Mouse (Mus musculus): Measurements from ENCODE around the gene Midn.

Gene Midn

GRCm38 (mm10) chr10:80117736-80118135 lies 30.3 kb upstream of the Midn start:
- no peak for TF ChIP-seq GATA4 (IDR thresholded peaks at IDR 0.05; ENCODE audit: insufficient replicate concordance, low read length)

DNA sequence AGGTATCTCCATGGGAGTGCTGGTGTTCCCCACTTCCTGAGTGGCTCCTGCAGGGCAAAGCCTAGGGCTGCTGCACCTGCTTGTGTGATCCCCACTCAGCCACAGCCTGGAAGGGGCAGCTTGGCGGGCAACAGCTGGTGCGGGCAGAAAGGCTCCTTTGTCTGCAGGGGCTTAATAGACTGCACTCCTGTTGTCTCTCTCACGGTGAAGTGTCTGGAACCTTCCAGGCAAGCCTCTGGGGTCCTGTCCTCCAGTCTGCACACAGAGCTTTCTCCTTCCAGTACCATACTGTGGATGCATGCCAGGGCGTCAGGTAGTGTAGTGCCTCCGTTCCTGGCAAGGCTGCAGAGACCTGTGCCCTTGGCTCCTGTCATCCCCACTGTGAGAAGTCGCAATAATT lies 29.5 kb upstream of the Midn start:
- no peak for TF ChIP-seq GATA4 (IDR thresholded peaks at IDR 0.05; ENCODE audit: insufficient replicate concordance, low read length)

GRCm38 (mm10) chr10:80120146-80120545 lies 27.9 kb upstream of the Midn start:
- no peak for TF ChIP-seq GATA4 (IDR thresholded peaks at IDR 0.05; ENCODE audit: insufficient replicate concordance, low read length)

GRCm38 (mm10) chr10:80121639-80122038 lies 26.4 kb upstream of the Midn start:
- TF ChIP-seq GATA4 (IDR thresholded peaks at IDR 0.05; ENCODE audit: insufficient replicate concordance, low read length), result no peak

GRCm38 (mm10) chr10:80123932-80124562 lies 24.0 kb upstream of the Midn start:
- no peak for TF ChIP-seq GATA4 (IDR thresholded peaks at IDR 0.05; ENCODE audit: insufficient replicate concordance, low read length)

DNA sequence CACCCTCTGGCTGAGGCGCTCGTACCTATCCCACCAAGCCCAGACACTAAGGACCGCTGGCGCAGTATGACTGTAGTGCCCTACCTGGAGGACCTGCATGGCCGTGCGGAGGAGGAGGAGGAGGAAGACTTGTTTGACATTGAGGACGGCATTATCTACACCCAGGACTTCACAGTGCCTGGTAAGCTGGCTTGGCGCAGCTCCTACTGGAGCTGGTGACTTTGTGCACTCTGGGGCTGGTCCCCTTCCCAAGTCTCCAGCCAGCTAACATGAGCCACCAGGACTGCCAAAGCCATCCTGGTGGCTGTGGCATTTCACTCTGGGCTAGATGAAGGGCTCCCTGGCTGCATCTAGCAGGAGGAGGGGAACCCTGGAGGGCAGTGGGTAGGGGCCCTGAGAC lies 20.2 kb upstream of the Midn start:
- no peak for TF ChIP-seq GATA4 (IDR thresholded peaks at IDR 0.05; ENCODE audit: insufficient replicate concordance, low read length)

DNA sequence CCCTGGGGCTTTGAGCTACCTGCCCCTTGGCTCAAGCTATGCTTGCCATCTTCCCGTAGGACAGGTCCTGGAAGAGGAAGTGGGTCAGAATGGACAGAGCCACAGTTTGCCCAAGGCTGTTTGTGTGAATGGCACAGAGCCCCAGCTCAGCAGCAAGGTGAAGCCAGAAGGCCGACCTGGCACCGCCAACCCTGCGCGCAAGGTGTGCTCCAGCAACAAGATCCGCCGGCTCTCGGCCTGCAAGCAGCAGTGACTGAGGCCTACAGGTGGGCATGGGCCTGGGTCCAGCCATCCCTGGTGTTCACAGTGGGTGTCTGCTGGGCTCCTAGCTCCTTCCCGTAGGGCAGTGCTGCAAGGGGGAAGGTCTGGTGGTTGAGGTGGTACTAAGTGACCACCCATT lies 18.2 kb upstream of the Midn start:
- no peak for TF ChIP-seq GATA4 (IDR thresholded peaks at IDR 0.05; ENCODE audit: insufficient replicate concordance, low read length)

DNA sequence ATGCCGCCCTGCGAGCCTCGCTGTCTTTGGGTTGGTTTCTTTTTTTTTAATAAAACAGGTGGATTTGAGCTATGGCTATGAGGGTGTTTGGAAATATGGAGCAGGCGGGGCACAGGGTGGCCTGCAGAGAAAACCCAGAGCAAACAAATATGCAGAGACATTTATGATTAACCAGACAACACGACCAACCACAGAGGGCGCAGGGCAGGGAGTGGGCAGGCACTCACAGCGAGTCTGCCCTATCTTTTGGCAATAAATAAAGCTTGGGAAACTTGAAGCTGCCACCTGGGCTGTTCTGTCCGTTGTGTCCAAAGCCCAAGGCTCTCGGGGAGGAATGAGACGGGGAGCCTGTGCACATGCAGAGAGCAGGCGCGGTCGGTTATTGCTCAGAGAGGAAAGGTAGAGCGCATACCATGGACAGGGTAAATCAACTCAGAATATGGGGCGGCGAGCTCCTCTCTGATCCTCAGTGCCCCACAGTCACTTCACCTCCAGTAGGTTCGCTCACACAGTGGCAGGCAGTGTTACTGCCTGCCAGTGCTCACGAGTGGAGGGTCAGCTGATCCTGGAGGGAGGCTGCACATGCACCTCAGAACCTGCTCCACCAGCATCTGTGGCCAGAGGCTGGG lies 17.6 kb upstream of the Midn start:
- TF ChIP-seq GATA4 (IDR thresholded peaks at IDR 0.05; ENCODE audit: insufficient replicate concordance, low read length), result peak; percentile 87; the same call in 1 of the 2 replicates

DNA sequence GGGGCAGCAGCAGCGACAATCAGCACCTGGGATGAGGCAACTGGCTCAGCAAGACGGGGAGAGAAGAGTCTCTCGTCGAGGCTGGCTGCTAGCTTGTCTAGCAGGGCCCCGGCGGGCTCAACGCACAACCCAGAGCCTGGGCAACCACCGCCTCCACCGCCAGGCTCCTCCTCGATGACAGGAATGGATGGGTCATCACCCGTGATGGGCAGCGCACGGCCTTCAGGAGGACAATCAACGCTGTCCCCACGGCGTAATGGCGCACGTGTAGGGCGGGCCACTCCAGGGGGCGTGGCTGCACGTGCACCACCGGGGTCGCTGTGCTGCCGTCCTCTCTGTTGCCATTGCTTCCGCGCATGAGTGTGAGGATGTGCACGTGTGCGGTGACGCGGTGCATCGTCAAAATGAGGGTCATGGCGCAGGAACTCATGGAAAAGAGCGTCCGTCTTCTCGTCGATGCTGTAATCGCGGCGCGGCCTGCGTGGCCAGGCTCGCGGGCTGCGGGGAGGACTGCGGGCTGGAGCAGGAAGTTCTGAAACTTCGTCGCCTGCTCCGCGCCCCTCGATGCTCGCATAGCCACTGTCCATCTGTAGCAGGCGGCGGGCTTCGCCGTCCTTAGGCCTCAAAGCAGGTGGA lies 16.6 kb upstream of the Midn start:
- no peak for TF ChIP-seq GATA4 (IDR thresholded peaks at IDR 0.05; ENCODE audit: insufficient replicate concordance, low read length)

- TF ChIP-seq GATA4 (IDR thresholded peaks at IDR 0.05; ENCODE audit: insufficient replicate concordance, low read length), result no peak
Measured at GRCm38 (mm10) chr10:80131952-80132350, 16.1 kb upstream of the Midn start.

DNA sequence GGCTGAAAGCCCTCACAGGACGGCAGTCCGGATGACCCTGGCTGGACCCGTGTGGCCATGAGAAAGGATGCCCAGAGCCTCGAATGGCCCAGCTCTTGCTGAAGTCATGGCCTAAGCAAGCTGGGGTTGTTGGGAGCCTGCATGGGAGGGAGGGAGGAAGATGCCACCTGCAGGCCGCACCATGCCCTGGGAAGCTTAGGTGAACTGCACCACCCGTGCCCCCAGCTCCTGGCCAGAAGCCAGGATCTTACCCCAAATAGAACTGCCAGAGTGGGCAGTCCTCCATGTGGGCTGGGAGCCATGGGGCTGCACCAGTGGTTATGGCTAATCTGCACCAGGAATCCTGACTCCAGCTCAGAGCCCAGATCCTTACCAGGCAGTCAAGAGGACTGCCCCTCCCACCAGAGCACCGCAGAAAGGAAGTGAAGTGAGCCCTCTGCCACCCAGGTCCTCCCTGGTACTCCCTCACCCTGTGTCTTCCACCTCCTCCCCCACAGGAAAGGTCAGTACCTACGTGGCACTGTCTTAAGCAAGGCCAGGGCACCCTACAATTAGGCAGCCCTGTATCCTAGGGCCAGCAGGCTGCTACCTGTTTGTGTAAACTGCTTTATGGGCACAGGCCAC lies 14.7 kb upstream of the Midn start:
- no peak for TF ChIP-seq GATA4 (IDR thresholded peaks at IDR 0.05; ENCODE audit: insufficient replicate concordance, low read length)

DNA sequence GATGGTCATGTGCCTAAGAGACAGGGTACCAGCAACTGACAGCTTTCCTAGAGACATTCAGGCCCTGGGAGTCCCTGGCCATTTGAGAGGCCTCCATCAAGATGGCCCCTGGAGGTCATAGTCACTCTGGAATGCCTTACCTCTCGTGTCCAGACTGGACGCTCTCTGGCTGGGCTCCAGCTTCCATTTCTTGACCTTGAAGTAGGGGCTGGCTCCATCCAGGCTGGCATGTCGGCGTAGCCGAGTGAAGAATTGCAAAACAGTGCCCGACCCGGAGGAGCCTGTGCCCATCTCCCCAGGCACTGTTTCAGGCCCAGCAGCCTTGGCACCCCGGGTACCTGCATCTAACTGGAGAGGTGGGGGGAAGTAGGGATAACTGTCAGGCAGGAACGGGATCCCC lies 13.7 kb upstream of the Midn start:
- no peak for TF ChIP-seq GATA4 (IDR thresholded peaks at IDR 0.05; ENCODE audit: insufficient replicate concordance, low read length)

- TF ChIP-seq GATA4 (IDR thresholded peaks at IDR 0.05; ENCODE audit: insufficient replicate concordance, low read length), result no peak
Measured at GRCm38 (mm10) chr10:80135161-80135560, 12.9 kb upstream of the Midn start.

GRCm38 (mm10) chr10:80135641-80136040 lies 12.4 kb upstream of the Midn start:
- TF ChIP-seq GATA4 (IDR thresholded peaks at IDR 0.05; ENCODE audit: insufficient replicate concordance, low read length), result no peak

DNA sequence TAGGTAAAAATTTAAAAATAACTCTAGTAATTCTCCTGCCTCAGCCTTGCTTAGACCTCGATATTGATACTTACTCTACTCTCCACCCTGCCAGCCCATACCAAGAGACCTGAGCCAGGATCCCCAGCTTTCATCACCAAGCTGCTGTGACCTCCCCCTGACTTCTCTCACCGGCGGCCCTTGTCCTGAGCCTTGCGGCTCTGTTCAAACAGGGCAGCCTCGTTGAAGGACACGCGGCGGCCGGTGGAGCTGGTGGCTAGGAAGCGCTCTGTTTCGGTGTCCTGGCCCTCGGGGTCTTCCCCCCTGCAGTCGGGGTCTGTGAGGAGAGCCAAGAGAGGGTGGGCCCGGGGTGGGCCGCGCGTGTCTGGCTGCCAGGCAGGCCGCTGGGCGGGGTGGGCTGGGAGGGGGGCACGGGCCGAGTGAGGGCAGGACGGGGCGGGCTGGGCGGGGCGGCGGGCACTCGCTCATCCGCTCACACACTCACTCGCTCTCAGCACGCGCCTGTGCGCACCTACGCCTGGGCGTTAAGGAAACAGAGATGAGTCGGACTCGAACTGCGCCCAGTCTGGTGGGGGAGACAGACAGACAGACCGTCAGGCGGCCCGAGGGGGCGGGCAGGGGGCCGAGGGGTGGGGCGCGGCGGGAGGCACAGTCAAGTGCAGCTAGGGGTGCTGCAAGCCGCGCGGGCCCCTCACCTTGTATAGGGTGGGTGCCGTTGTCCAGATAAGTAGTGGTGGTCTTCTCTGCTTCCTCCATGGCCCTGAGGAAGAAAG lies 11.7 kb upstream of the Midn start:
- no peak for TF ChIP-seq GATA4 (IDR thresholded peaks at IDR 0.05; ENCODE audit: insufficient replicate concordance, low read length)
